Mouse (Mus musculus) limb, embryonic 12.5 days (tissue): Measurements from ENCODE around the gene Sh3gl2. TPM values are rescaled to one million over a fixed set of nuclear protein-coding genes. Genes with fewer than 3 reads are reported as not detected.

Experiments
- ATAC-seq: fragments of 200-750 bp; cut with Nextera tagmentation; 2 replicates; pipeline ENCODE4 v1.8.0; 2017; ENCODE audit warnings: low read depth, moderate TSS enrichment; ENCODE audit not compliant: insufficient number of reproducible peaks, insufficient read depth, low FRiP score, low TSS enrichment
- H3K27ac ChIP-seq: fragments of 300-500 bp; sonication (generic); 2 replicates; pipeline ENCODE4 v1.5.1; 2016; ENCODE audit warnings: mild to moderate bottlenecking, moderate library complexity
- H3K27me3 ChIP-seq: fragments of 300-500 bp; sonication (generic); 2 replicates; pipeline ENCODE4 v1.6.1; 2016; ENCODE audit warnings: mild to moderate bottlenecking, moderate library complexity
- H3K36me3 ChIP-seq: fragments of 300-500 bp; sonication (generic); 2 replicates; pipeline ENCODE4 v1.6.1; 2016; ENCODE audit warnings: mild to moderate bottlenecking, moderate library complexity
- H3K4me1 ChIP-seq: fragments of 300-500 bp; sonication (generic); replicated peaks from 2 replicates; pipeline ENCODE4 v1.6.1; 2016
- H3K4me2 ChIP-seq: fragments of 300-500 bp; sonication (generic); 2 replicates; pipeline ENCODE4 v1.6.1; 2016; ENCODE audit warnings: mild to moderate bottlenecking, moderate library complexity
- H3K4me3 ChIP-seq: fragments of 300-500 bp; sonication (generic); replicated peaks from 2 replicates; pipeline ENCODE4 v1.5.1; 2016; ENCODE audit warnings: mild to moderate bottlenecking
- H3K9ac ChIP-seq: fragments of 300-500 bp; sonication (generic); replicated peaks from 2 replicates; pipeline ENCODE4 v1.6.1; 2016; ENCODE audit warnings: mild to moderate bottlenecking, moderate library complexity
- H3K9me3 ChIP-seq: fragments of 300-500 bp; sonication (generic); 2 replicates; pipeline ENCODE4 v1.6.1; 2016; ENCODE audit warnings: mild to moderate bottlenecking, moderate library complexity
- WGBS: fragments of 180-500 bp; shearing (Covaris S2); methylation state at CpG from one replicate; pipeline ENCODE4 v1.1.7; 2016; 5-methylcytosine and 5-hydroxymethylcytosine counted together
- polyA plus RNA-seq: library from polyadenylated mRNA; unstranded; fragments of >200 nt; fragmentation: Nextera tagmentation; extraction: Ambion mirVana; gene quantifications from 2 replicates; pipeline ENCODE4 v1.2.1, GENCODE M21; 2016

The Sh3gl2 gene
- polyA plus RNA-seq, 1 experiment from 2014 or later, result 2.6 TPM

DNA sequence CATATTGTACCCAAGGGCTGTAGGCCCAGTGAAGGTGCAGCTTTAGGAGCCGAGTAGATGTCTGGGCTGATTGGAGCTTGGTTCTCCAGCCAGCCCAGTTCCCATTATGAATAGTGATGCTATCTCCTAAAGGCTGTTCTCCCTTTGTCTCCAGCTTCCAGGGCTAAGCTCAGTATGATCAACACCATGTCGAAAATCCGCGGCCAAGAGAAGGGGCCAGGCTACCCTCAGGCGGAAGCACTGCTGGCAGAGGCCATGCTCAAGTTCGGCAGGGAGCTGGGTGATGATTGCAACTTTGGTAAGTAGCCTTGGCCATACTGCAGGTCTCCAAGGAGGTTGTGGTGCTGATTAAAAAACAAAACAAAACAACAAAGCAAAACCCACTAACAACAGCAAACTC, 171.3 kb downstream of the Sh3gl2 start:
- no peaks in the 10 kb centered on the region for H3K4me1 ChIP-seq
- whole genome bisulfite sequencing, result 89% methylated on average over 6 of the region's 6 CpGs
- H3K4me3 ChIP-seq, result no peak overlapping the region
- H3K27me3 ChIP-seq, result no peaks in the 10 kb centered on the region
- H3K4me2 ChIP-seq, result no peak overlapping the region
- H3K9me3 ChIP-seq, result no peaks in the 10 kb centered on the region
- H3K9ac ChIP-seq, result no peak overlapping the region
- no peak for ATAC-seq
- H3K27ac ChIP-seq, result no peak overlapping the region
- H3K36me3 ChIP-seq, result no peaks in the 10 kb centered on the region

- WGBS, result 93% methylated on average over 5 of the region's 5 CpGs
- H3K4me2 ChIP-seq, result no peak overlapping the region
- no peak overlapping the region for H3K4me3 ChIP-seq
- H3K9me3 ChIP-seq, result no peaks in the 10 kb centered on the region
- H3K27me3 ChIP-seq, result no peaks in the 10 kb centered on the region
- H3K9ac ChIP-seq, result no peak overlapping the region
- no peaks in the 10 kb centered on the region for H3K36me3 ChIP-seq
- H3K4me1 ChIP-seq, result no peaks in the 10 kb centered on the region
- no peak overlapping the region for H3K27ac ChIP-seq
- no peak for ATAC-seq
Measured at GRCm38 (mm10) chr4:85376610-85377009, 171.7 kb downstream of the Sh3gl2 start.

- H3K27ac ChIP-seq, result no peak overlapping the region
- H3K9me3 ChIP-seq, result no peaks in the 10 kb centered on the region
- no peaks in the 10 kb centered on the region for H3K27me3 ChIP-seq
- 83% methylated on average over 5 of the region's 5 CpGs for WGBS
- H3K4me3 ChIP-seq, result no peak overlapping the region
- H3K4me1 ChIP-seq, result no peaks in the 10 kb centered on the region
- no peak for ATAC-seq
- H3K36me3 ChIP-seq, result no peaks in the 10 kb centered on the region
- no peak overlapping the region for H3K4me2 ChIP-seq
- H3K9ac ChIP-seq, result no peak overlapping the region
Measured at GRCm38 (mm10) chr4:85385241-85385640, 180.3 kb downstream of the Sh3gl2 start.

DNA sequence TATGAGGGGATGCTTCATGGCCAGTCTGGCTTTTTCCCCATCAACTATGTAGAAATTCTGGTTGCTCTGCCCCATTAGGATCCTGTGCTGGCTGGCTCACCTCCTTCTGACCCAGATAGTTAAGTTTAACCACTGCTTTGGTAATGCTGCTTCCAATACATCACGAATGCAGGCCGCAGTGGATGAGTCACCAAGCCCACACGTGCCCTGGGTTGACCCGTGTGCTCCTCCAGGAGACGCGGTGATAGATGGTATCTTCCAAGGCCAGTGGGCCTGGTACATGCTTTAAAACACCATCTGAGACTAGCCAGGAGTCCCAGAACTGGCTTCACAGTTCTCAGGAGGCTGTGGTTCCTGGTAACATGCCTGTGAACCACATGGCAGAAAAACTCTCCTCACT, 182.8 kb downstream of the Sh3gl2 start:
- Histone ChIP-seq H3K9ac (no peak overlapping the region), H3K9me3 (no peaks in the 10 kb centered on the region), H3K4me3 (no peak overlapping the region), H3K27ac (no peak overlapping the region), H3K36me3 (no peaks in the 10 kb centered on the region), H3K4me1 (no peaks in the 10 kb centered on the region), H3K27me3 (no peaks in the 10 kb centered on the region), H3K4me2 (no peak overlapping the region)
- no peak for ATAC-seq
- WGBS, result 90% methylated on average over 6 of the region's 6 CpGs

DNA sequence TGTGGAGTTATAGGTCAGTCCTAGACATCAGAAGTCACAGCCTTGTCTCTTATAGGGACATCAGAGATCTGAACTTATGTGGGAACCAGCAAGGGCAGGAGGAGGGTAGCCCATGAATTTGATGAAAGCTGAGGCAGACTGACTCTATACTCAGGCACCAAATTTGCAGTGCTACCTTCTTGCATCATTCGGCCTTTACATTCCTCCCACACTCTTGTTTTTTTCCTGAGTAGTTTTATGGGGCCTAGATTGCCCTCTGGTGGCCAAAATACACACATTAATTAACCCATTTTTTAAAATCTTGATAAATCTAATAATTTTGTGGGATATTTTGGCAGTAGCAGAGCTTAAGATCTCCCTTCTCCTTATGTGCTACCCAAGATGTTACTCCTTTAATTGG, 186.9 kb downstream of the Sh3gl2 start:
- no peak overlapping the region for H3K4me3 ChIP-seq
- H3K4me2 ChIP-seq, result no peak overlapping the region
- H3K9me3 ChIP-seq, result no peaks in the 10 kb centered on the region
- no peak overlapping the region for H3K9ac ChIP-seq
- WGBS, result 62% methylated on average over 1 of the region's 1 CpGs
- H3K27me3 ChIP-seq, result no peaks in the 10 kb centered on the region
- no peak for ATAC-seq
- H3K27ac ChIP-seq, result no peak overlapping the region
- H3K36me3 ChIP-seq, result no peaks in the 10 kb centered on the region
- no peaks in the 10 kb centered on the region for H3K4me1 ChIP-seq

DNA sequence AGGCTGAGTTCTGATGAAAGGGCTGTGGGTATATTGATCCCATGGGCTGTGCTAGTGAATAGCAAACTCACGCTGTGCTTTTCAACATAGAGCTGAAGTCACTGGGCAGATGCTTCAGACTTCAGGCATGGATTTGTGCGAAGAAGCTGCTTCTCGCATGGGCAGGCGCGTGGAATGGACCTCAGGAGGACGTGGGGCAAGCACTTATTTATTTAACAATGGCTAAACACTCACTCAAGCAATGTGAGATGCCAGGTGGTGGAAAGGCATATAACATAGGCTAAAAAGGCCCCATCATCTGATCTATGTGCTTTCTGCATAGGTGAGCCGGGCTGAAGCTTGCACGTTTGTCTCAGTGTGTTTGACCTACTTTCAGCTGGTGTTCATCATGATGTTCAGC, 193.8 kb downstream of the Sh3gl2 start:
- no peak for ATAC-seq
- WGBS, result 87% methylated on average over 8 of the region's 8 CpGs

GRCm38 (mm10) chr4:85402823-85403222, 197.9 kb downstream of the Sh3gl2 start:
- no peak overlapping the region for H3K4me3 ChIP-seq
- H3K36me3 ChIP-seq, result no peaks in the 10 kb centered on the region
- H3K27ac ChIP-seq, result no peak overlapping the region
- no peak overlapping the region for H3K9ac ChIP-seq
- ATAC-seq, result no peak
- no peaks in the 10 kb centered on the region for H3K27me3 ChIP-seq
- 36% methylated on average over 4 of the region's 4 CpGs for WGBS
- H3K4me2 ChIP-seq, result no peak overlapping the region
- H3K9me3 ChIP-seq, result no peaks in the 10 kb centered on the region
- H3K4me1 ChIP-seq, result no peaks in the 10 kb centered on the region

More for the DNA sequence above, 193.8 kb downstream of the Sh3gl2 start:
- H3K4me3 ChIP-seq, result no peak overlapping the region
- no peaks in the 10 kb centered on the region for H3K4me1 ChIP-seq
- no peak overlapping the region for H3K27ac ChIP-seq
- no peaks in the 10 kb centered on the region for H3K9me3 ChIP-seq
- no peaks in the 10 kb centered on the region for H3K36me3 ChIP-seq
- no peaks in the 10 kb centered on the region for H3K27me3 ChIP-seq
- no peak overlapping the region for H3K9ac ChIP-seq
- no peak overlapping the region for H3K4me2 ChIP-seq

DNA sequence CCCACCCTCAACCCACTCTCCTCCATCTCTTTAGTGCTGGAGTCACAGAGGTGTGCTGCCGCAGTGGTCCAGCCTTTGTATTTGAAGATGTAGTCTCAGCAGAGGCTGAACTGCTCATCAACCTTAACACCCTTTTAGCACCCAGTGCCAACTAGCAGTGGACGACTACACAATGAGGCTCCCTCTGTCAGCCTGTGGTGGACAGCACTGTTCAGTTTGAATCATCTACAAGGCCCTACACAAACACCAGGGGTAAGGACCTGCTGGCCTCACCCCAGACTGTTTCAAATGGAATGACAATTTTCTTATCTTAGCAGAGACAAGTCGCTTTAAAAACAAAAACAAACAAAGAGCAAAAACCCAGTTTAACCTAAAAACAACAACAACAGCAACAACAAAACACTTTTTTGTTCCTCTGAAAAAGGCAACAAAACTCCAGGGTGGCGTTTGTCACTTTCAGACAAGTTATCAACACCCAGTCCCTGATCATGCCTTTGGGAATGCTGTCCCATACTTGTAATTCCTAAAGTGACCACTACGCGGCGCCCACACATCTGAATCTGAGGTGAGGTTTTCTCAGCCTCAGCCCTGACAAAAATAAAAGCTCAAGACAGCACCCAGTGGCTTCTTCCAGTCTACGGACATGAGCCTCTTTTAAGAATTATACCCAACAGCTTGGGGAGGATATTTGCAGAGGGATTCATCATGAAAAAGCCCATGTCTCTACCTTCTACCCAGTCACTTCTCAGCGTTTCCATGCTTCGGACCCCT, 199.7 kb downstream of the Sh3gl2 start:
- Histone ChIP-seq H3K9me3 (no peaks in the 10 kb centered on the region), H3K27ac (no peak overlapping the region), H3K4me1 (no peaks in the 10 kb centered on the region), H3K9ac (no peak overlapping the region), H3K36me3 (no peaks in the 10 kb centered on the region), H3K4me3 (no peak overlapping the region), H3K27me3 (no peaks in the 10 kb centered on the region), H3K4me2 (no peak overlapping the region)
- 43% methylated on average over 10 of the region's 10 CpGs for WGBS
- ATAC-seq, result no peak

DNA sequence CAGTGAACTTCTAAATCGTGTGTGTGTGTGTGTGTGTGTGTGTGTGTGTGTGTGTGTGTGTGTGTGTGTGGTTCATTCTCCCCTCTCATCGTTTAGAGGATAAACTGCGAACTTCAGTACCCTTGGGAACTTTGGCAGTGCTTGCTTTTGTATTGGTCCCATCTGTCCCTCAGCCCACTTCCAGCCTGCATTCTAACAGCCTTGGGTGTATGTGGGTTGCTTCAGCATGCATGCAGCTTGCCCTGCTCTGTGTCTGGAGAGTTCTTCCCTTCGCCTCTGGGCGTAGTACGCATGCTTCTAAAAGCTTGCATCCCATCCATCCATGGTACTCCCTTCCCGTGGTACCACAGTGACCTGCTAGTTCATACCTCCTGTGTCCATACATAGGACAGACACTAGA, 200.3 kb downstream of the Sh3gl2 start:
- Histone ChIP-seq H3K9ac (no peak overlapping the region), H3K4me3 (no peak overlapping the region)
- ATAC-seq, result no peak; the same call in 1 of the 2 replicates

GRCm38 (mm10) chr4:85416466-85416865, 211.5 kb downstream of the Sh3gl2 start:
- no peak overlapping the region for H3K27ac ChIP-seq
- 88% methylated on average over 3 of the region's 3 CpGs for WGBS
- H3K4me3 ChIP-seq, result no peak overlapping the region
- no peak for ATAC-seq
- no peaks in the 10 kb centered on the region for H3K4me1 ChIP-seq
- no peaks in the 10 kb centered on the region for H3K27me3 ChIP-seq
- no peak overlapping the region for H3K4me2 ChIP-seq
- H3K36me3 ChIP-seq, result no peaks in the 10 kb centered on the region
- no peak overlapping the region for H3K9ac ChIP-seq
- H3K9me3 ChIP-seq, result no peaks in the 10 kb centered on the region

More for the DNA sequence above, 200.3 kb downstream of the Sh3gl2 start:
- Histone ChIP-seq H3K4me2 (no peak overlapping the region), H3K27me3 (no peaks in the 10 kb centered on the region), H3K27ac (no peak overlapping the region), H3K36me3 (no peaks in the 10 kb centered on the region), H3K9me3 (no peaks in the 10 kb centered on the region), H3K4me1 (no peaks in the 10 kb centered on the region)
- 87% methylated on average over 6 of the region's 7 CpGs for WGBS

GRCm38 (mm10) chr4:85420429-85420828, 215.5 kb downstream of the Sh3gl2 start:
- Histone ChIP-seq H3K4me2 (no peak overlapping the region), H3K9ac (no peak overlapping the region), H3K9me3 (no peaks in the 10 kb centered on the region), H3K4me1 (no peaks in the 10 kb centered on the region), H3K27ac (no peak overlapping the region), H3K36me3 (no peaks in the 10 kb centered on the region), H3K27me3 (no peaks in the 10 kb centered on the region), H3K4me3 (no peak overlapping the region)
- 85% methylated on average over 6 of the region's 6 CpGs for WGBS
- ATAC-seq, result no peak

DNA sequence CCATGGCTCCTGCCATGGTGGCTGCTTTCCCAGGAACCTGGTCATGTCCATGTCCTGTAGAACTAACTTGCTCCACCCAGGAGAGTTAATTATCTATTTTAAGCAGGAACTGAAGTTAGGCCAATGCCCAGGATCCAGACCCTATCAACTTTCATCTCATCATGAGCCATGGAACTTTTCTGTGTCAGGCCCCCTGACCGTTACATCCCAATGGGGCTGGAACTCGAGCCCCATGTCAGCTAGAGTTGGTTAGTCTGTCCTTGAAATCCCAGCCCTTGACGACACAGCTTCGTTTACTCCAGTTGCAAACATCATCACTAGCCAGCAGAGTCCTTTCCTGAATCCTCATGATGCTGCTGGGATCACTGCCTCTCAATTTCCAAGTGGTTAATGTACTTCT, 221.3 kb downstream of the Sh3gl2 start:
- ATAC-seq, result no peak

More for the DNA sequence above, 221.3 kb downstream of the Sh3gl2 start:
- no peaks in the 10 kb centered on the region for H3K9me3 ChIP-seq
- no peaks in the 10 kb centered on the region for H3K36me3 ChIP-seq
- no peak overlapping the region for H3K9ac ChIP-seq
- 79% methylated on average over 4 of the region's 4 CpGs for WGBS
- H3K4me1 ChIP-seq, result no peaks in the 10 kb centered on the region
- H3K4me3 ChIP-seq, result no peak overlapping the region
- no peak overlapping the region for H3K27ac ChIP-seq
- H3K27me3 ChIP-seq, result no peaks in the 10 kb centered on the region
- no peak overlapping the region for H3K4me2 ChIP-seq
